Mouse (Mus musculus) midbrain, embryonic 11.5 days (tissue): ENCODE results near the gene Ptprn2. TPM values are rescaled to one million over a fixed set of nuclear protein-coding genes. Genes with fewer than 3 reads are reported as not detected.

Experiments
- ATAC-seq: fragments of 200-750 bp; cut with Nextera tagmentation; 2 replicates; pipeline ENCODE4 v1.8.0; 2017; ENCODE audit warnings: moderate TSS enrichment, moderate library complexity; ENCODE audit not compliant: low FRiP score
- DNase-seq: peaks from one replicate; pipeline ENCODE4 v3.0.0; 2015; ENCODE audit warnings: low spot score; ENCODE audit errors: missing footprints
- H3K27ac ChIP-seq: fragments of 300-500 bp; sonication (generic); 2 replicates; pipeline ENCODE4 v1.5.1; 2014; ENCODE audit warnings: low read depth, low read length
- H3K27me3 ChIP-seq: fragments of 300-500 bp; sonication (generic); 2 replicates; pipeline ENCODE4 v1.6.1; 2014; ENCODE audit warnings: mild to moderate bottlenecking, low read length, moderate library complexity, mixed read lengths; ENCODE audit not compliant: control insufficient read depth, insufficient read depth
- H3K36me3 ChIP-seq: fragments of 300-500 bp; sonication (generic); 2 replicates; pipeline ENCODE4 v1.6.1; 2014; ENCODE audit warnings: mild to moderate bottlenecking, low read length, moderate library complexity, mixed read lengths; ENCODE audit not compliant: control insufficient read depth, insufficient read depth
- H3K4me1 ChIP-seq: fragments of 300-500 bp; sonication (generic); 2 replicates; pipeline ENCODE4 v1.6.1; 2014; ENCODE audit warnings: low read length; ENCODE audit not compliant: control insufficient read depth, insufficient read depth
- H3K4me2 ChIP-seq: fragments of 300-500 bp; sonication (generic); 2 replicates; pipeline ENCODE4 v1.6.1; 2014; ENCODE audit warnings: mild to moderate bottlenecking, moderate library complexity
- H3K4me3 ChIP-seq: fragments of 300-500 bp; sonication (generic); 2 replicates; pipeline ENCODE4 v1.5.1; 2014; ENCODE audit warnings: low read depth, low read length
- H3K9ac ChIP-seq: fragments of 300-500 bp; sonication (generic); 2 replicates; pipeline ENCODE4 v1.6.1; 2014; ENCODE audit warnings: low read length
- H3K9me3 ChIP-seq: fragments of 300-500 bp; sonication (generic); 2 replicates; pipeline ENCODE4 v1.6.1; 2016; ENCODE audit warnings: low read length; ENCODE audit not compliant: control insufficient read depth
- WGBS: fragments of 180-500 bp; shearing (Covaris S2); extraction: QIAGEN DNeasy Blood & Tissue Kit; methylation state at CpG from one replicate; pipeline ENCODE4 v1.1.7; 2014; 5-methylcytosine and 5-hydroxymethylcytosine counted together
- polyA plus RNA-seq: library from polyadenylated mRNA; unstranded; fragments of >200 nt; fragmentation: Nextera tagmentation; extraction: Ambion mirVana; gene quantifications from 2 replicates; pipeline ENCODE4 v1.2.1, GENCODE M21; 2014

Gene Ptprn2
- polyA plus RNA-seq, 1 experiment from 2014 or later, result 7.3 TPM

GRCm38 (mm10) chr12:116628992-116629391, 143.5 kb downstream of the Ptprn2 start:
- Histone ChIP-seq H3K4me2 (no peak overlapping the region), H3K4me3 (no peak overlapping the region), H3K27me3 (no peaks in the 10 kb centered on the region), H3K4me1 (no peaks in the 10 kb centered on the region), H3K36me3 (no peaks in the 10 kb centered on the region), H3K27ac (no peak overlapping the region), H3K9ac (no peak overlapping the region), H3K9me3 (no peaks in the 10 kb centered on the region)
- DNase-seq (no peak), ATAC-seq (no peak)
- 87% methylated on average over 3 of the region's 3 CpGs for WGBS

- H3K27me3 ChIP-seq, result no peaks in the 10 kb centered on the region
- H3K9me3 ChIP-seq, result no peaks in the 10 kb centered on the region
- no peak overlapping the region for H3K4me3 ChIP-seq
- WGBS, result 37% methylated on average over 2 of the region's 2 CpGs
- ATAC-seq (no peak), DNase-seq (no peak)
- H3K27ac ChIP-seq, result no peak overlapping the region
- no peaks in the 10 kb centered on the region for H3K36me3 ChIP-seq
- no peaks in the 10 kb centered on the region for H3K4me1 ChIP-seq
- no peak overlapping the region for H3K9ac ChIP-seq
- H3K4me2 ChIP-seq, result no peak overlapping the region
Measured at GRCm38 (mm10) chr12:116637498-116637897, 152.0 kb downstream of the Ptprn2 start.

- whole genome bisulfite sequencing, result 23% methylated on average over 4 of the region's 4 CpGs
- Histone ChIP-seq H3K36me3 (no peaks in the 10 kb centered on the region), H3K4me1 (no peaks in the 10 kb centered on the region), H3K4me2 (no peak overlapping the region), H3K4me3 (no peak overlapping the region), H3K9me3 (no peaks in the 10 kb centered on the region), H3K9ac (no peak overlapping the region), H3K27me3 (no peaks in the 10 kb centered on the region), H3K27ac (no peak overlapping the region)
- ATAC-seq (no peak), DNase-seq (no peak)
Measured at GRCm38 (mm10) chr12:116640871-116641270, 155.4 kb downstream of the Ptprn2 start.

- WGBS, result 48% methylated on average over 14 of the region's 14 CpGs
- H3K27ac ChIP-seq, result no peak overlapping the region
Measured at GRCm38 (mm10) chr12:116641339-116642190, 156.0 kb downstream of the Ptprn2 start.

GRCm38 (mm10) chr12:116642191-116642549, 156.7 kb downstream of the Ptprn2 start:
- no peaks in the 10 kb centered on the region for H3K9me3 ChIP-seq
- H3K4me3 ChIP-seq, result no peak overlapping the region
- no peak for DNase-seq
- no peaks in the 10 kb centered on the region for H3K27me3 ChIP-seq
- no peak for ATAC-seq
- H3K4me2 ChIP-seq, result no peak overlapping the region
- no peaks in the 10 kb centered on the region for H3K4me1 ChIP-seq
- 72% methylated on average over 4 of the region's 4 CpGs for WGBS
- H3K36me3 ChIP-seq, result no peaks in the 10 kb centered on the region
- no peak overlapping the region for H3K27ac ChIP-seq
- no peak overlapping the region for H3K9ac ChIP-seq

More at GRCm38 (mm10) chr12:116641339-116642190, 156.0 kb downstream of the Ptprn2 start:
- Histone ChIP-seq H3K36me3 (no peaks in the 10 kb centered on the region), H3K4me3 (no peak overlapping the region), H3K9ac (no peak overlapping the region), H3K27me3 (no peaks in the 10 kb centered on the region), H3K4me2 (no peak overlapping the region), H3K4me1 (no peaks in the 10 kb centered on the region), H3K9me3 (no peaks in the 10 kb centered on the region)
- ATAC-seq, result peak; percentile 54; the same call in 1 of the 2 replicates
- no peak for DNase-seq

- H3K27me3 ChIP-seq, result no peaks in the 10 kb centered on the region
- DNase-seq (no peak), ATAC-seq (no peak)
- H3K4me1 ChIP-seq, result no peaks in the 10 kb centered on the region
- no peak overlapping the region for H3K4me3 ChIP-seq
- H3K36me3 ChIP-seq, result no peaks in the 10 kb centered on the region
- H3K4me2 ChIP-seq, result no peak overlapping the region
- H3K9ac ChIP-seq, result no peak overlapping the region
- H3K27ac ChIP-seq, result no peak overlapping the region
- no peaks in the 10 kb centered on the region for H3K9me3 ChIP-seq
Measured at GRCm38 (mm10) chr12:116646771-116647170, 161.3 kb downstream of the Ptprn2 start.

GRCm38 (mm10) chr12:116648584-116649206, 163.2 kb downstream of the Ptprn2 start:
- Histone ChIP-seq H3K4me2 (no peak overlapping the region), H3K4me1 (no peaks in the 10 kb centered on the region), H3K27me3 (no peaks in the 10 kb centered on the region), H3K4me3 (no peak overlapping the region), H3K9ac (no peak overlapping the region), H3K9me3 (no peaks in the 10 kb centered on the region), H3K27ac (no peak overlapping the region), H3K36me3 (no peaks in the 10 kb centered on the region)
- 73% methylated on average over 4 of the region's 4 CpGs for WGBS
- ATAC-seq (peak; percentile 70), DNase-seq (peak; percentile 94)

GRCm38 (mm10) chr12:116653684-116654083, 168.2 kb downstream of the Ptprn2 start:
- Histone ChIP-seq H3K27ac (no peak overlapping the region), H3K9ac (no peak overlapping the region), H3K27me3 (no peaks in the 10 kb centered on the region), H3K36me3 (no peaks in the 10 kb centered on the region), H3K9me3 (no peaks in the 10 kb centered on the region), H3K4me1 (no peaks in the 10 kb centered on the region), H3K4me3 (no peak overlapping the region), H3K4me2 (no peak overlapping the region)
- WGBS, result 76% methylated on average over 1 of the region's 1 CpGs
- ATAC-seq, result no peak
- no peak for DNase-seq

GRCm38 (mm10) chr12:116660076-116660475, 174.6 kb downstream of the Ptprn2 start:
- H3K4me2 ChIP-seq, result no peak overlapping the region
- peaks cover 10% of the 10 kb centered on the region for H3K4me1 ChIP-seq
- ATAC-seq, result peak; percentile 31; the same call in 1 of the 2 replicates
- H3K9me3 ChIP-seq, result no peaks in the 10 kb centered on the region
- no peak overlapping the region for H3K9ac ChIP-seq
- no peak overlapping the region for H3K4me3 ChIP-seq
- H3K27ac ChIP-seq, result no peak overlapping the region
- 13% methylated on average over 7 of the region's 7 CpGs for WGBS
- H3K36me3 ChIP-seq, result no peaks in the 10 kb centered on the region
- no peaks in the 10 kb centered on the region for H3K27me3 ChIP-seq
- no peak for DNase-seq
